Mouse (Mus musculus) forebrain, embryonic 15.5 days (tissue): ENCODE measurements around the gene Ear2. TPM values are rescaled to one million over a fixed set of nuclear protein-coding genes. Genes with fewer than 3 reads are reported as not detected.

ENCODE experiments used
- polyA plus RNA-seq: library from polyadenylated mRNA; unstranded; fragments of >200 nt; fragmentation: Nextera tagmentation; extraction: Ambion mirVana; gene quantifications from 2 replicates; pipeline ENCODE4 v1.2.1, GENCODE M21; 2015

Gene Ear2
- polyA plus RNA-seq, 1 experiment from 2014 or later = not detected

Other genes with a start within 250 kb of the Ear2 start
- gene Ear1, start 227.1 kb upstream of the Ear2 start, polyA plus RNA-seq = not detected in 2 replicates
- not detected in 2 replicates for gene Ear10, start 179.1 kb upstream of the Ear2 start, polyA plus RNA-seq
- gene Gm8113, start 177.3 kb upstream of the Ear2 start, polyA plus RNA-seq = 4.4 and 4.7 TPM in 2 replicates
- gene Ang5, start 145.6 kb upstream of the Ear2 start, polyA plus RNA-seq = not detected in 2 replicates
- not detected in 2 replicates for gene Ang6, start 100.4 kb upstream of the Ear2 start, polyA plus RNA-seq
- gene Gm3327, start 21.2 kb downstream of the Ear2 start, polyA plus RNA-seq = not detected in 2 replicates
- gene Gm8212, start 95.0 kb downstream of the Ear2 start, polyA plus RNA-seq = not detected in 2 replicates
- not detected in 2 replicates for gene 4930503E14Rik, start 110.6 kb downstream of the Ear2 start, polyA plus RNA-seq
- gene Gm8220, start 182.9 kb downstream of the Ear2 start, polyA plus RNA-seq = not detected in 2 replicates
- gene Gm5930, start 235.9 kb downstream of the Ear2 start, polyA plus RNA-seq = not detected in 2 replicates